Mouse (Mus musculus): ENCODE results near the gene Col4a4. TPM values are rescaled to one million over a fixed set of nuclear protein-coding genes. Genes with fewer than 3 reads are reported as not detected.

The Col4a4 gene
- total and polyA plus RNA-seq, 2 experiments, result 0.06 to 0.18 TPM

DNA sequence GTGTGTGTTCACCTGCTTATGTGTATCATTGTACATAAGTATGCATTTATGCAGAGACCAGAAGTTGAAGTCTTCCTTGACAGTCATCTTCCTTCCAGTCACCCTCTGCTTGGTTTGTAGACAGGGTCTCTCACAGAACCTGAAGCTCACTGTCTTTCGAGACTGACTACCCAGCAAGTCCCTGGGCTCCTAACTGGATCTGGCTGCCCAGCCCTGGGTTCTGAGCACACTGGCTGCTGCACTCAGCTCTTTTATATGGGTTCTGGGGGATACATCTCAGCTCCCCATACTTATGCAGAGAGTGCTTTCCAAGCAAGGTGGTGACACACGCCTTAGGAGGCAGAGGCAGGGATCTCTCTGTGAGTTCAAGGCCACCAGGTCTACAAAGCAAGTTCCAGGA is 126.7 kb downstream of the Col4a4 start:
- H3K4me1 ChIP-seq (ENCODE audit: control insufficient read depth, insufficient read depth, low read length), result no peaks in the 10 kb centered on the region
- DNase-seq (ENCODE audit: extremely low read depth, low read depth, low spot score), result no peak
- H3K27ac ChIP-seq (replicated peaks; ENCODE audit: insufficient read depth, low read depth, low read length), result no peak overlapping the region
- 68% methylated on average over 2 of the region's 2 CpGs for WGBS
- no peaks in the 10 kb centered on the region for H3K36me3 ChIP-seq (ENCODE audit: control insufficient read depth, insufficient read depth, low read length)
- H3K9ac ChIP-seq (ENCODE audit: low read depth, low read length), result no peak overlapping the region
- H3K79me2 ChIP-seq (ENCODE audit: control insufficient read depth, insufficient read depth, low read length), result no peaks in the 10 kb centered on the region
- no peaks in the 10 kb centered on the region for H3K27me3 ChIP-seq (ENCODE audit: control insufficient read depth, insufficient read depth, low read length)
- TF ChIP-seq CTCF (IDR thresholded peaks at IDR 0.05; ENCODE audit: low read depth, low read length), result no peak
- TF ChIP-seq POLR2A (IDR thresholded peaks at IDR 0.05; ENCODE audit: extremely low read depth, insufficient read depth, low read length), result no peak
- no peak overlapping the region for H3K4me3 ChIP-seq (ENCODE audit: insufficient read depth, low read depth, low read length)

DNA sequence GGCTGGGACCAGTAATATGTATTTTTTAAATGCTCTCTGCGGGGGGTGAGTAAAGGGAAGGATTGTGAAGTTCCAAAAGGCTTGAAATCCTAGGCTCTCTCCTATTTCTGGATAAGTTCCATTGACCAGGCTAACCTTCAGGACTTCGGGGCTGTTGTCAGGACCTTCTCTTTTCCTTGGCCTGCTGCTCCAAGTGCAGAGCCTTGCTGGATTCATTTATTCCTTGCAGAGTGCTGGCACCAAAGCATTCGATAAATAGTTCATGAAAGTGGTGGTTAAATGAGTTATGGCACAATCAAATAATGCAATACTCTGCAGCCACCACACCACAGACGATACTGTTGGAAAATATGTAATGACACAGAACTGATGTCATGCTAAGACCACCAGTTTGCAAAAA is 127.3 kb downstream of the Col4a4 start:
- Histone ChIP-seq H3K27ac (replicated peaks; ENCODE audit: insufficient read depth, low read depth, low read length) (no peak overlapping the region), H3K9ac (ENCODE audit: low read depth, low read length) (no peak overlapping the region), H3K27me3 (ENCODE audit: control insufficient read depth, insufficient read depth, low read length) (no peaks in the 10 kb centered on the region), H3K36me3 (ENCODE audit: control insufficient read depth, insufficient read depth, low read length) (no peaks in the 10 kb centered on the region), H3K4me3 (ENCODE audit: insufficient read depth, low read depth, low read length) (no peak overlapping the region), H3K79me2 (ENCODE audit: control insufficient read depth, insufficient read depth, low read length) (no peaks in the 10 kb centered on the region), H3K4me1 (ENCODE audit: control insufficient read depth, insufficient read depth, low read length) (no peaks in the 10 kb centered on the region)
- 75% methylated on average over 4 of the region's 4 CpGs for WGBS
- DNase-seq (ENCODE audit: extremely low read depth, low read depth, low spot score), result no peak
- TF ChIP-seq POLR2A (IDR thresholded peaks at IDR 0.05; ENCODE audit: extremely low read depth, insufficient read depth, low read length) (no peak), CTCF (IDR thresholded peaks at IDR 0.05; ENCODE audit: low read depth, low read length) (no peak)

DNA sequence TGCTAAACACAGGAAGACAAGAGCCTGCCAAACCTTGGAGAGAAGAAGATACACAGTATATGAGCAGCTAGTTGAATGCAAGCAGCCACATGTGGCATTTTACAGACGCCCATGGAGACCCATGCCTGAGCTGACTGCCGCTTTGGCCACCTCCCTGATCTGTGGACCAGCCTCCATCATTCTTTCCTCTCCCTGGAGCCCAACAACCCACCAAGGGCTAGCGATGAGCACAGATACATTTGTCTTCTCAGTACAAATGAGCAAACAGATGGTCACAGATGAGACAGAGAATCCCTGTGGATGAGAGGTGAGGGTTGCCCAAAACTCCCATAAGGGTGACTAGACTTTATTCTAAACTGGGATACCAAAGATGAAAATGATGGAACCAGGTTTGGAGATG is 132.6 kb downstream of the Col4a4 start:
- WGBS, result 88% methylated on average over 3 of the region's 3 CpGs

DNA sequence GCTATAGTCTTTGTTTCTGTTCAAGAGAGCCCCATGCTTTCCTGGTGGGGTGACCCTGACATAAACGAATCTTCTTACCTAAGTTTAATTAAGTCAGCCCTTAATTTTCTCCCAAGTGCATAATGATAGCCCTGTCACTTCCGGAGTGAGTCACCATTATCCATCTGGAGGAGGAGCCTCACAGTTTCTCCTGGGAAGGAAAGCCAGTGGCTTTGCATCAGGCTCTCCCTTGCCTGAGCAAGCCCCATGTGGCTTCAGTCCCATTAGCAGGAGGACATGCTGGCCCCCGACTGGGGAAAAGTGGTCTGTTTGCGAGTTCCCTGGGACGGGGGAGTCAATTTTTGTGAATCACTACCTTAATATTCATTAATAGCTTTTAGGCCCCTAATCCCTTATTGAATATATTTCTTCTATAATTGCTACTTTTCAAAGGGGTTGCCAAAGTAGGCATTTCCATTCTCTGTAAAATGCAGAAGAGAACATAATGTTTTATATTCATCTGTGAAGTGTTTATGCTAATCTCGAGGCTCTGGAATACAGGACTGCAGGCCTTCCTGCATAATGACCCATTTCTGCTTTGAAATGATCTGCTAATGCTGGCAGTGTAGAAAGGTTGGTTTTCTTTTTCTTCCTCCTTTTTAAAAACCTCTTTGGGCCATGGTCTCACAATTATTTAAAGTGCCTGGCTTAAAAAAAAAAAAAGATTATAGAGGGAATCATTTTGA is 134.6 kb downstream of the Col4a4 start:
- DNase-seq (ENCODE audit: extremely low read depth, low read depth, low spot score), result no peak
- Histone ChIP-seq H3K4me1 (ENCODE audit: control insufficient read depth, insufficient read depth, low read length) (no peaks in the 10 kb centered on the region), H3K36me3 (ENCODE audit: control insufficient read depth, insufficient read depth, low read length) (no peaks in the 10 kb centered on the region), H3K27ac (replicated peaks; ENCODE audit: insufficient read depth, low read depth, low read length) (no peak overlapping the region), H3K9ac (ENCODE audit: low read depth, low read length) (no peak overlapping the region), H3K27me3 (ENCODE audit: control insufficient read depth, insufficient read depth, low read length) (no peaks in the 10 kb centered on the region), H3K79me2 (ENCODE audit: control insufficient read depth, insufficient read depth, low read length) (no peaks in the 10 kb centered on the region), H3K4me3 (ENCODE audit: insufficient read depth, low read depth, low read length) (no peak overlapping the region)
- 56% methylated on average over 6 of the region's 6 CpGs for WGBS
- no peak for TF ChIP-seq POLR2A (IDR thresholded peaks at IDR 0.05; ENCODE audit: extremely low read depth, insufficient read depth, low read length)

More for the DNA sequence above, 132.6 kb downstream of the Col4a4 start:
- Histone ChIP-seq H3K27me3 (ENCODE audit: control insufficient read depth, insufficient read depth, low read length) (no peaks in the 10 kb centered on the region), H3K4me1 (ENCODE audit: control insufficient read depth, insufficient read depth, low read length) (no peaks in the 10 kb centered on the region), H3K4me3 (ENCODE audit: insufficient read depth, low read depth, low read length) (no peak overlapping the region), H3K27ac (replicated peaks; ENCODE audit: insufficient read depth, low read depth, low read length) (no peak overlapping the region), H3K79me2 (ENCODE audit: control insufficient read depth, insufficient read depth, low read length) (no peaks in the 10 kb centered on the region), H3K36me3 (ENCODE audit: control insufficient read depth, insufficient read depth, low read length) (no peaks in the 10 kb centered on the region), H3K9ac (ENCODE audit: low read depth, low read length) (no peak overlapping the region)
- no peak for TF ChIP-seq POLR2A (IDR thresholded peaks at IDR 0.05; ENCODE audit: extremely low read depth, insufficient read depth, low read length)
- no peak for TF ChIP-seq CTCF (IDR thresholded peaks at IDR 0.05; ENCODE audit: low read depth, low read length)
- DNase-seq (ENCODE audit: extremely low read depth, low read depth, low spot score), result no peak

DNA sequence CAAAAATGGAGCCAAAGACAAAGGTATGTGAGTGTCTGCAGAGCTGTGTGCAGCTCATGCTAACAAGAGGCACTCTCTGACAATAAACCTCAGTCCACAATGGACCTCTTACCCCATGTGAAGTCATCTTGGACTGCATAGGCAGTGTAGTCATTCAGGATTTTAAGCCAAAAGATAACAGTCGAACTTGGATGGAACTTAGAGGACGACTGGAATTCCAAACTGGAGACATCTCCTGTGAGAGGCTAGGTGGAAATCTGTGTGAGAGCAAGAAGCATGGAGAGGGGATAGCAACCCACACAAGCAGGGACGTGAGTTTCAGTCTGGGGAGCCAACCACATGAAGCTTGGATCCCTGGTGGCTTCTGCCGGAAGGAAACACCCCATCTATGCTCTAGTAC is 136.8 kb downstream of the Col4a4 start:
- H3K27ac ChIP-seq (replicated peaks; ENCODE audit: insufficient read depth, low read depth, low read length), result no peak overlapping the region

DNA sequence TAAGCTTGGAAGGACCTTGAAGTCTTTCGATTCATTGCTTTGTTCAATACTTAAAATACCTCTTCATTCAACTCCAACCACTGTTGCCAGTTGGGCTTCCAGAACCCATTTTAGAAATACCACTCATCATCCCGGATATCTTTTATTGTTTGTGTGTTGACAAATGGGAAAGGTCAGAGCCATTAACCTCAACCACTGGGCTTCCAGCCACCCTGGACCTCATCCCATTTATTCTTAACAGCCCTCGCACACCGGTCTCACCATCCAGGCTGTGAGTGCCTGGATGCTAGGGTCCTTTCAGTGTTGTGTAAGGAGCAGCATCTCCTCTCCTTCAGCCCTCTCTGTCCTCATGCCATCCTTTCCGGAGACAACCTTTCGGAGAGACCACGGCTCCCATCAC is 140.6 kb downstream of the Col4a4 start:
- Histone ChIP-seq H3K79me2 (ENCODE audit: control insufficient read depth, insufficient read depth, low read length) (no peaks in the 10 kb centered on the region), H3K27ac (replicated peaks; ENCODE audit: insufficient read depth, low read depth, low read length) (no peak overlapping the region), H3K9ac (ENCODE audit: low read depth, low read length) (no peak overlapping the region), H3K4me1 (ENCODE audit: control insufficient read depth, insufficient read depth, low read length) (no peaks in the 10 kb centered on the region), H3K4me3 (ENCODE audit: insufficient read depth, low read depth, low read length) (no peak overlapping the region), H3K27me3 (ENCODE audit: control insufficient read depth, insufficient read depth, low read length) (no peaks in the 10 kb centered on the region), H3K36me3 (ENCODE audit: control insufficient read depth, insufficient read depth, low read length) (no peaks in the 10 kb centered on the region; the same call in 1 of the 2 replicates)
- no peak for TF ChIP-seq CTCF (IDR thresholded peaks at IDR 0.05; ENCODE audit: low read depth, low read length)
- TF ChIP-seq POLR2A (IDR thresholded peaks at IDR 0.05; ENCODE audit: extremely low read depth, insufficient read depth, low read length), result no peak
- no peak for DNase-seq (ENCODE audit: extremely low read depth, low read depth, low spot score)
- 69% methylated on average over 7 of the region's 7 CpGs for WGBS

More for the DNA sequence above, 136.8 kb downstream of the Col4a4 start:
- Histone ChIP-seq H3K27me3 (ENCODE audit: control insufficient read depth, insufficient read depth, low read length) (no peaks in the 10 kb centered on the region), H3K9ac (ENCODE audit: low read depth, low read length) (no peak overlapping the region), H3K79me2 (ENCODE audit: control insufficient read depth, insufficient read depth, low read length) (no peaks in the 10 kb centered on the region), H3K36me3 (ENCODE audit: control insufficient read depth, insufficient read depth, low read length) (no peaks in the 10 kb centered on the region; the same call in 1 of the 2 replicates), H3K4me3 (ENCODE audit: insufficient read depth, low read depth, low read length) (no peak overlapping the region), H3K4me1 (ENCODE audit: control insufficient read depth, insufficient read depth, low read length) (no peaks in the 10 kb centered on the region)
- TF ChIP-seq POLR2A (IDR thresholded peaks at IDR 0.05; ENCODE audit: extremely low read depth, insufficient read depth, low read length), result no peak
- TF ChIP-seq CTCF (IDR thresholded peaks at IDR 0.05; ENCODE audit: low read depth, low read length), result no peak
- WGBS, result 78% methylated on average over 4 of the region's 4 CpGs
- DNase-seq (ENCODE audit: extremely low read depth, low read depth, low spot score), result no peak
